Mouse (Mus musculus) liver, embryonic 16.5 days (tissue): ENCODE measurements around the gene Gmds. TPM values are rescaled to one million over a fixed set of nuclear protein-coding genes. Genes with fewer than 3 reads are reported as not detected.

Source experiments
- ATAC-seq: fragments of 200-750 bp; cut with Nextera tagmentation; 2 replicates; pipeline ENCODE4 v1.8.0; 2017; ENCODE audit warnings: low read depth, mild to moderate bottlenecking, moderate number of reproducible peaks, moderate library complexity
- H3K27ac ChIP-seq: fragments of 300-500 bp; sonication (generic); 2 replicates; pipeline ENCODE4 v1.5.1; 2014; ENCODE audit warnings: mild to moderate bottlenecking, low read length
- H3K27me3 ChIP-seq: fragments of 300-500 bp; sonication (generic); 2 replicates; pipeline ENCODE4 v1.6.1; 2014; ENCODE audit warnings: low read depth, low read length, mixed read lengths; ENCODE audit not compliant: control insufficient read depth, insufficient read depth
- H3K36me3 ChIP-seq: fragments of 300-500 bp; sonication (generic); 2 replicates; pipeline ENCODE4 v1.6.1; 2014; ENCODE audit warnings: mild to moderate bottlenecking; ENCODE audit not compliant: control insufficient read depth, insufficient read depth
- H3K4me1 ChIP-seq: fragments of 300-500 bp; sonication (generic); 2 replicates; pipeline ENCODE4 v1.6.1; 2014; ENCODE audit warnings: low read depth, low read length, mixed read lengths; ENCODE audit not compliant: control insufficient read depth
- H3K4me2 ChIP-seq: fragments of 300-500 bp; sonication (generic); 2 replicates; pipeline ENCODE4 v1.6.1; 2014; ENCODE audit warnings: low read depth, low read length, mixed read lengths
- H3K4me3 ChIP-seq: fragments of 300-500 bp; sonication (generic); 2 replicates; pipeline ENCODE4 v1.5.1; 2014; ENCODE audit warnings: low read depth, mild to moderate bottlenecking, low read length
- H3K9ac ChIP-seq: fragments of 300-500 bp; sonication (generic); 2 replicates; pipeline ENCODE4 v1.6.1; 2014; ENCODE audit warnings: low read depth, low read length
- H3K9me3 ChIP-seq: fragments of 300-500 bp; sonication (generic); replicated peaks from 2 replicates; pipeline ENCODE4 v1.6.1; 2016; ENCODE audit warnings: low read length; ENCODE audit not compliant: control insufficient read depth
- WGBS: fragments of 180-500 bp; shearing (Covaris S2); extraction: QIAGEN DNeasy Blood & Tissue Kit; methylation state at CpG from one replicate; pipeline ENCODE4 v1.1.7; 2014; ENCODE audit not compliant: insufficient replicate concordance; 5-methylcytosine and 5-hydroxymethylcytosine counted together
- polyA plus RNA-seq: library from polyadenylated mRNA; unstranded; fragments of >200 nt; fragmentation: Nextera tagmentation; extraction: Ambion mirVana; gene quantifications from 2 replicates; pipeline ENCODE4 v1.2.1, GENCODE M21; 2015

The Gmds gene
- polyA plus RNA-seq, 1 experiment from 2014 or later = 6.8 TPM

DNA sequence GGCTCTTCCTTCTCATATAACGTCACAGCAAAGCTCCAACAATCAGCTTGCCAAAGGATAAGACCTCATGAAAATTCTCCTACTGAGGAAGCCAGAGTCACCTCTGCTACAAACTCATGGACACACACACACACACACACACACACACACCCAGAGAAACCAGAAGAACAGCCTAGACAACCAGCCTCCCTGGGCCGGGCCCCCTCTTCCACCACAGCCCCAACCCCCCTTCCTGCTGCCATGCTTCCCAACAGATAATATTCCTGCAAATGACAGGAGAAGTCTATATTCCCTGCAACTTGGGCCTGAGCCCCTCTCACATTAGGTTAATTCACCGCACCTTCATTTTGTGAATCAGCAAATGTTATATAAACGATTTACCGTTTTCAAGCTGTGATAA lies 545.4 kb downstream of the Gmds start:
- ATAC-seq = no peak
- no peaks in the 10 kb centered on the region for H3K9me3 ChIP-seq
- H3K4me2 ChIP-seq = no peak overlapping the region

DNA sequence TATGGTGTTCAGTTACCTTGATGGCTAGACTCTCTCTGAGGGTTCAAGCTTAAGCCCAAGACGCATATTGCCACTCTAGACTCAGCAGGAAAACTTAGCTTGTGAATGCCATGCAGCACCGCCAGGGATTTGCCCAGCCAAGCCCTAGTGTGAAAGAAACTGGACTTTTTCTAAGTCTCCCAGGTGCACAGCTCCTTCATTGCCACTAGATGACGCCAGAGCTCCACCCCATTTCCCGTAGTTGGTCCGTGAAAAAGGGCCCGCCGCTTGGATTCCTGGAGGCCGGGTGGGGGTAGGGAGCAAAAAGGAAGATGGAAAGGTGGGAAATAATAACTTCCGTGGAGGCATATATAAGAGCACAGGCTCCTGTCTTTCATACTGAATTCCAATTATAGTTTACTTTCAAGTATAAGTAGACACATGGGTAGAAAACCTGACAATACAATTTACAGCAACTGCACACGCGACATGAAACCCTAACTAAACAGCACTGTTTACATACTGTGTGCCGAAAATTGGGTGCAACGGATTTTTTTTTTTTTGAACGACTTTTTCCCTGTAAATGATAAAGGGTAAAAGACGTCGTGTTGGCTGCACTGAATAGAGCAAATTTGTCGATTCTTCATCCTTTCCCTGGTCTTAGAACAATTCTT lies 545.9 kb downstream of the Gmds start:
- H3K9ac ChIP-seq = no peak overlapping the region
- WGBS = 8% methylated on average over 17 of the region's 17 CpGs
- H3K27ac ChIP-seq = no peak overlapping the region
- H3K27me3 ChIP-seq = no peaks in the 10 kb centered on the region
- no peak for ATAC-seq
- no peak overlapping the region for H3K4me3 ChIP-seq
- no peaks in the 10 kb centered on the region for H3K4me1 ChIP-seq
- H3K36me3 ChIP-seq = no peaks in the 10 kb centered on the region
- no peaks in the 10 kb centered on the region for H3K9me3 ChIP-seq
- H3K4me2 ChIP-seq = no peak overlapping the region

More for the DNA sequence above, 545.4 kb downstream of the Gmds start:
- no peak overlapping the region for H3K27ac ChIP-seq
- 23% methylated on average over 5 of the region's 5 CpGs for WGBS
- no peaks in the 10 kb centered on the region for H3K4me1 ChIP-seq
- no peak overlapping the region for H3K9ac ChIP-seq
- H3K4me3 ChIP-seq = no peak overlapping the region
- no peaks in the 10 kb centered on the region for H3K36me3 ChIP-seq
- H3K27me3 ChIP-seq = peaks cover 4% of the 10 kb centered on the region

DNA sequence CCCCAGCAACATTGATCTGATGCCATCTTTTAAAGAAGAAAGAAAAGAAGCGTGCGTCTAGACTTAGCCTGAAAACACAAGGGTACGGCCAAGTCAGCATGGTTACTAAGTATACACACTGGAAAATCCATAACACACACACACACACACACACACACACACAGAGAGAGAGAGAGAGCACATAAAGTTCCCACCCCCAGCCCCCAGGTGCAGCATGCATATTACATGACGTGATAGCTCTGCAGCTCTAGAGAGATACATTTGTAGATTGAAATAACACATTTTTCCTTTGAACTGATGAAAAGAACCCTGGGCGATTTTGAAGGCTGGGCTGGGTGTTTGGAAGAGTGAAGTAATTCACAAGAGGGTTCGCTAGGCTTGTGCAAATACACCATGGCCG lies 553.8 kb downstream of the Gmds start:
- no peak overlapping the region for H3K27ac ChIP-seq
- no peak overlapping the region for H3K9ac ChIP-seq
- H3K4me3 ChIP-seq = no peak overlapping the region
- ATAC-seq = no peak
- no peaks in the 10 kb centered on the region for H3K36me3 ChIP-seq
- 62% methylated on average over 7 of the region's 7 CpGs for WGBS
- no peaks in the 10 kb centered on the region for H3K9me3 ChIP-seq
- H3K4me1 ChIP-seq = no peaks in the 10 kb centered on the region
- no peak overlapping the region for H3K4me2 ChIP-seq
- no peaks in the 10 kb centered on the region for H3K27me3 ChIP-seq

DNA sequence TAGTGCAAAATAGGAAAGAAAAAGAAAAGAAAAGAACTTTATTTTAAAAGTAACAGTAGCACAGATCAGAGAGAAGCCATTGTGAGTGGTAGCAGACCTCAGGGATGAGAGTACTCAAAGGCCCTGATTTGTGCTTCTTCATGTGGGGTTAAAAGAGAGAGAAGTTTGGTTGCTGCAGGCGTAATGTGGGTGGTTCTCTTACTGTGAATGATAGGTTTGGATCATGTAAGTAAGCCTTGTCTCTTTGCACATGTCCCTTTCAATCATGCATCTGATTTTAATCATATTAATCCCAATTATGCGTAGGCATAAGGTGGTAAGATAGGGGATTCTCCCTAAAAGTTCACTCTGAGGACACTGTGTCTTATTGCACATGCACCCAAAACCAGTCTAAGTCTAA lies 556.5 kb downstream of the Gmds start:
- no peak for ATAC-seq
- H3K4me1 ChIP-seq = no peaks in the 10 kb centered on the region
- H3K27me3 ChIP-seq = no peaks in the 10 kb centered on the region
- no peaks in the 10 kb centered on the region for H3K9me3 ChIP-seq
- no peak overlapping the region for H3K9ac ChIP-seq
- H3K36me3 ChIP-seq = no peaks in the 10 kb centered on the region
- WGBS = 63% methylated on average over 2 of the region's 2 CpGs
- no peak overlapping the region for H3K4me2 ChIP-seq
- H3K4me3 ChIP-seq = no peak overlapping the region
- no peak overlapping the region for H3K27ac ChIP-seq

DNA sequence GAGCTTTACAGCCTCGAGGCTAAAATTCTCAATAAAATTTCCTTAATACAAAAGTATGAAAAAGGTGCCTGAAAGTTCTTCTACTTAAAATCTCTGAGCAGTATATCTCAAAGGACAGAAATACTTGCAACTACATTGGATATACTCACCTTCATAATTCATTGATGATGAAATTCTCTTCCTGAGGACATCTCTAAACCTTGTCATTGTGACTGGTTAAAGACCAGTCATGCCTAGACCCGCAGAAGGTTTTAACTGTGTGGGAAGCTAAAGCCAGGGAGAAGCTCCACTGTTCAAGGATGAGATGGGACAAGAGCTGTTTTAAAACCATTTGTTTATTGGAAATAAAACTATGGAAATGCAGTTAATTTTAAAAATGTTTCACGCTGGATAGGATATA lies 558.2 kb downstream of the Gmds start:
- no peak overlapping the region for H3K27ac ChIP-seq
- H3K27me3 ChIP-seq = no peaks in the 10 kb centered on the region
- no peaks in the 10 kb centered on the region for H3K9me3 ChIP-seq
- no peak overlapping the region for H3K4me2 ChIP-seq
- H3K4me1 ChIP-seq = no peaks in the 10 kb centered on the region
- no peak overlapping the region for H3K9ac ChIP-seq
- no peaks in the 10 kb centered on the region for H3K36me3 ChIP-seq
- no peak for ATAC-seq
- 69% methylated on average over 3 of the region's 3 CpGs for WGBS
- H3K4me3 ChIP-seq = no peak overlapping the region

DNA sequence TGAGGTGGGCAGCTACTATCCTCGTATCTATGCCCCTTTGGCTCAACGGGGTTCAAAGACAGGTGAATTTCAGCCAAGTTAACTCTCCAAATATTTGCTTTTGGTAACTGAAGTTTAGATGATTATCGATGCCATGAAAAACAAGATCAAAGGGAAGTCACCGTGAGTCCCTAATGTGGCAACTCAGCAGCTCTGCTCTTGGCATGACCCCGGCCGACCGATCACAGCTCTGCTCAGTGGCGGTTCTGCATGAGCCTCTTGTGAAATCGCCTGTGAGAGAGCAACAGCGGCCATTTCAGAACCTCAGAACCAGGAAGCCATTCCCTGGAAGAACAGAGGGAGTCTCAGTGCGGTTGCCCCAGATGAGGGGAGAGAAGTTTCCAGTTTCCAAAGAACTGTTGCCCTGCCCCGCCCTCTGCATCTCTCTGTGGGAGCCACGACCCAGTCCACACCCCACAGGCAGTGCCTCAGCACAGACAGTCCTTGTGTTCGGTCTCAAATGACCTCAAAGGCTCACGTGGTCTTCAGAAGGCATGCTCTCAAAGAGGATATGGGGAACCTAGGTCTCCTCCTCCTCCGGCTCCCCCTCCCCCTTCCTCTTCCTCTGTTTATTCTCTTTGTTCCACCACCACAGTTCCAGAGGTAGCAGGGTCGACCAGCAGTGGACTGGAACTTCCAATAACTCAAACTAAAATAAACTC lies 559.1 kb downstream of the Gmds start:
- Histone ChIP-seq H3K9ac (no peak overlapping the region), H3K27me3 (no peaks in the 10 kb centered on the region), H3K36me3 (no peaks in the 10 kb centered on the region), H3K27ac (no peak overlapping the region), H3K9me3 (no peaks in the 10 kb centered on the region), H3K4me3 (no peak overlapping the region), H3K4me2 (no peak overlapping the region), H3K4me1 (no peaks in the 10 kb centered on the region)
- 44% methylated on average over 17 of the region's 17 CpGs for WGBS
- ATAC-seq = no peak

DNA sequence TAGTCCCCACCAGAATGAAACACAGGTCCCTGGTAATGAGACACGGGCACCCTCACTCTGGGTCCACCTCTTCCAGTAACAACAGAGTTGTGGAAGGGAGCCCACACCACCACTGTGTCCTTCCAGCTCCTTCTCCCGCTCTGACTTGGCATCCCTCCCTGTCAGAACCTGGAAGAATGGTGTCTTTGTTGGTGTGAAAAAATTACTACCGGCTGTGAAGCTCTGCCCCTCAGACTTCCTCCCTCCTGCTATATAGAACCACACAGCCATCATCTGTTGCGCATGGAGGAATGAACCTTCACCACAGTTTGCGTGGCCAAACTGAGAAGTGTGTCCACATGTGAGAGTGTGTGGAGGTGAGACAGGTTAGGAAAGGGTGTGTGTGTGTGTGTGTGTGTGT lies 562.8 kb downstream of the Gmds start:
- Histone ChIP-seq H3K4me2 (no peak overlapping the region), H3K4me1 (no peaks in the 10 kb centered on the region), H3K9ac (no peak overlapping the region), H3K9me3 (no peaks in the 10 kb centered on the region), H3K27ac (no peak overlapping the region), H3K4me3 (no peak overlapping the region), H3K27me3 (no peaks in the 10 kb centered on the region), H3K36me3 (no peaks in the 10 kb centered on the region)
- 58% methylated on average over 5 of the region's 5 CpGs for WGBS
- ATAC-seq = no peak

DNA sequence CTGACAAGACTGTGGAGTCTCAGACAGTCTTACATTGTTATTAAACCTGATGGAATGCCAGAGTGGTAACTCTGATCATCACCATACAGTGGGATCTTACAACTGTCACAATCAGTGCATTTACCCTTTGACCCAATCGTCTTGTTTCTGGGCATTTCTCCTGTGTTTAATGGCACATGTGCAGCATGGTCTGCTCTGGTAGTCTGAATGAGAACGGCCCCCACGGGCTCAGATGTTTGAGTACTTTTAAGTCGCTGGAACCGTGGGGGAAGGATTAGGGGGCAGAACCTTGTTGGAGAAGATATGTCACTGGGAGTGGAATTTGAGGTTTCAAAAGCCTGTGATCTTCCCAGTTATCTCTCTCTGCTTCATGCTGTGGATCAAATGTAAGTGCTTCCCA lies 565.7 kb downstream of the Gmds start:
- Histone ChIP-seq H3K9me3 (no peaks in the 10 kb centered on the region), H3K9ac (no peak overlapping the region), H3K27ac (no peak overlapping the region), H3K4me3 (no peak overlapping the region), H3K4me1 (no peaks in the 10 kb centered on the region), H3K36me3 (no peaks in the 10 kb centered on the region), H3K27me3 (no peaks in the 10 kb centered on the region), H3K4me2 (no peak overlapping the region)
- ATAC-seq = no peak
- 66% methylated on average over 5 of the region's 5 CpGs for WGBS
